Mouse (Mus musculus) stomach, embryonic 16.5 days (tissue): ENCODE measurements around the gene Naaladl2. TPM values are rescaled to one million over a fixed set of nuclear protein-coding genes. Genes with fewer than 3 reads are reported as not detected.

Experiments used
- ATAC-seq: fragments of 200-750 bp; cut with Nextera tagmentation; 2 replicates; pipeline ENCODE4 v1.8.0; 2017; ENCODE audit warnings: moderate number of reproducible peaks, moderate TSS enrichment; ENCODE audit not compliant: insufficient read depth, low FRiP score
- H3K27ac ChIP-seq: fragments of 300-500 bp; sonication (generic); 2 replicates; pipeline ENCODE4 v1.5.1; 2014; ENCODE audit warnings: low read length
- H3K27me3 ChIP-seq: fragments of 300-500 bp; sonication (generic); 2 replicates; pipeline ENCODE4 v1.6.1; 2014; ENCODE audit warnings: low read length, control low read depth, mixed read lengths; ENCODE audit not compliant: control insufficient read depth, insufficient read depth
- H3K36me3 ChIP-seq: fragments of 300-500 bp; sonication (generic); 2 replicates; pipeline ENCODE4 v1.6.1; 2014; ENCODE audit warnings: low read length; ENCODE audit not compliant: control insufficient read depth, insufficient read depth
- H3K4me1 ChIP-seq: fragments of 300-500 bp; sonication (generic); 2 replicates; pipeline ENCODE4 v1.6.1; 2014; ENCODE audit warnings: low read length, control low read depth, mixed read lengths; ENCODE audit not compliant: control insufficient read depth, insufficient read depth
- H3K4me2 ChIP-seq: fragments of 300-500 bp; sonication (generic); 2 replicates; pipeline ENCODE4 v1.6.1; 2014; ENCODE audit warnings: low read depth, low read length, mixed read lengths
- H3K4me3 ChIP-seq: fragments of 300-500 bp; sonication (generic); replicated peaks from 2 replicates; pipeline ENCODE4 v1.5.1; 2014; ENCODE audit warnings: mild to moderate bottlenecking, low read length
- H3K9ac ChIP-seq: fragments of 300-500 bp; sonication (generic); 2 replicates; pipeline ENCODE4 v1.6.1; 2014; ENCODE audit warnings: low read length
- H3K9me3 ChIP-seq: fragments of 300-500 bp; sonication (generic); replicated peaks from 2 replicates; pipeline ENCODE4 v1.6.1; 2016; ENCODE audit warnings: low read length, control low read depth; ENCODE audit not compliant: control insufficient read depth
- WGBS: fragments of 180-500 bp; shearing (Covaris S2); extraction: QIAGEN DNeasy Blood & Tissue Kit; methylation state at CpG from one replicate; pipeline ENCODE4 v1.1.7; 2014; 5-methylcytosine and 5-hydroxymethylcytosine counted together
- polyA plus RNA-seq: library from polyadenylated mRNA; unstranded; fragments of >200 nt; fragmentation: Nextera tagmentation; extraction: Ambion mirVana; gene quantifications from 2 replicates; pipeline ENCODE4 v1.2.1, GENCODE M21; 2015

Gene Naaladl2
- polyA plus RNA-seq, 1 experiment from 2014 or later: 4.6 TPM

- no peak for ATAC-seq
- no peaks in the 10 kb centered on the region for H3K4me1 ChIP-seq
- no peak overlapping the region for H3K9ac ChIP-seq
- H3K27ac ChIP-seq: no peak overlapping the region
- no peak overlapping the region for H3K4me2 ChIP-seq
- no peak overlapping the region for H3K4me3 ChIP-seq
- H3K27me3 ChIP-seq: no peaks in the 10 kb centered on the region
- H3K36me3 ChIP-seq: no peaks in the 10 kb centered on the region
- 70% methylated on average over 2 of the region's 2 CpGs for WGBS
- H3K9me3 ChIP-seq: no peaks in the 10 kb centered on the region
Measured at GRCm38 (mm10) chr3:24552631-24553030, 591.4 kb downstream of the Naaladl2 start.

DNA sequence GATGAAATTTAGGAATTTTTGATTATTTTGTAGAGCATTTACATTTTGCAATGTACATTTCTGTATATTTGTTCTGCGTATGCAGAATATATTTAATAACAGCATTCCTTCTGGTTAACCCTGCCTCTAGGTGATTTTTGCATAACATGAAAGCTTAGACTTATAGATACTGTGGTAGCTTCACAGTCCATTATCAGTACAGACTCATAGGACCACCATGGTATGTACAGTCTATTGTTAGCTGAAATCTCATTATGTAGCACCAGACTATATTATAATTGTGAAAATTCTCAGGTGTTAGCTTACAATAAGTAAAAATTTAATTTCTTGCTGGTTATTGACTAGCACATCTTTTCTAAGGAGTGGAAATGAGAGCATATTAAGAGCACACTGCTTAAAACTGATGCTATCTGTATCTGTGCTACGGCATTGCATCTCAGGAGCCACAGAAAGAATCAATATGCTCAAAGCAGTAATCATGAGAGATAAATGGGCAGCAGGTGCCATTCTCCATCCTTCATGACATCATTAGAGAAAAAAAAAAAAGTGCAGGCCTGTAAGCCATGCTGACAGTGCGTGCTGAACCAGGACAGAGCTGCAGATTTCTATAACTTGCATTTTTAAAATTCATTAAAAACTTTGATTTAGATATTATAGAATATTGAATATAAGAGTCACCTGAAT, 610.1 kb downstream of the Naaladl2 start:
- no peak for ATAC-seq
- Histone ChIP-seq H3K4me2 (no peak overlapping the region), H3K4me1 (no peaks in the 10 kb centered on the region), H3K9me3 (no peaks in the 10 kb centered on the region), H3K4me3 (no peak overlapping the region), H3K27me3 (no peaks in the 10 kb centered on the region), H3K36me3 (no peaks in the 10 kb centered on the region), H3K9ac (no peak overlapping the region), H3K27ac (no peak overlapping the region)
- 89% methylated on average over 3 of the region's 3 CpGs for WGBS

- no peak overlapping the region for H3K4me2 ChIP-seq
- H3K9me3 ChIP-seq: no peaks in the 10 kb centered on the region
- H3K4me3 ChIP-seq: no peak overlapping the region
- 33% methylated on average over 1 of the region's 1 CpGs for WGBS
- H3K27ac ChIP-seq: no peak overlapping the region
- ATAC-seq: no peak
- no peaks in the 10 kb centered on the region for H3K36me3 ChIP-seq
- no peaks in the 10 kb centered on the region for H3K27me3 ChIP-seq
- no peak overlapping the region for H3K9ac ChIP-seq
- H3K4me1 ChIP-seq: no peaks in the 10 kb centered on the region
Measured at GRCm38 (mm10) chr3:24514918-24515317, 629.1 kb downstream of the Naaladl2 start.

DNA sequence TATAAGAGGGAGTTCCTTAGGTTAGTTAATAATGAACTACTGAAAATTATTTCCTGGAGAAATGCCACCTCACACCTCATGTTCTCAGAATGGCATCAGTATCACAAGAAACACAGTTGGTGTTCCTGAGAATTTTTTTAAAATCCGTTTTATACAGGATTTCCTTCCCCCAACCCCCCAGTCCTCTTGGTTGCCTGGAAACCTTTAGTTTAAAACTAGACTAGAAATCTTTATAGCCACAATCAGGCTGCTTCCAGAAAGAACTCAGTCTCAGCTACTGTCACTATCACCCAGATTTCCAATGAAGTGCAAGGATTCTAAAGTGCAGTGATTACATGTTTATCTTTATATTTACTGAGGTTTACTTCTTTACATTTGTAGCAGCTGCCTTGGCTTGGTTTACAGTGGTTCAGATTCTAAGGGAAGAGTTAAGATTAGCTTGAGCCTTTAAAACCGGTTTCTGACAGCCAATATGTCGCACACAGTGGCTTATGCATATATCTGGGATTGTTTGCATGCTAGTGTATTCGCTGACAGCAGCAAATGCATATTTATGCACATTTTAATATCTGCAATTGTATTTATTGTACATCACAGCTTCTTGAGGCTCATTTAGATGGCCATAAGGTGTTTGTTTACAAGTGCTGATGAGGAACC, 657.5 kb downstream of the Naaladl2 start:
- Histone ChIP-seq H3K36me3 (no peaks in the 10 kb centered on the region), H3K9me3 (no peaks in the 10 kb centered on the region), H3K9ac (no peak overlapping the region), H3K4me2 (no peak overlapping the region), H3K27ac (no peak overlapping the region), H3K4me1 (no peaks in the 10 kb centered on the region; the same call in 1 of the 2 replicates), H3K4me3 (no peak overlapping the region), H3K27me3 (no peaks in the 10 kb centered on the region)
- WGBS: 48% methylated on average over 4 of the region's 4 CpGs
- ATAC-seq: no peak

DNA sequence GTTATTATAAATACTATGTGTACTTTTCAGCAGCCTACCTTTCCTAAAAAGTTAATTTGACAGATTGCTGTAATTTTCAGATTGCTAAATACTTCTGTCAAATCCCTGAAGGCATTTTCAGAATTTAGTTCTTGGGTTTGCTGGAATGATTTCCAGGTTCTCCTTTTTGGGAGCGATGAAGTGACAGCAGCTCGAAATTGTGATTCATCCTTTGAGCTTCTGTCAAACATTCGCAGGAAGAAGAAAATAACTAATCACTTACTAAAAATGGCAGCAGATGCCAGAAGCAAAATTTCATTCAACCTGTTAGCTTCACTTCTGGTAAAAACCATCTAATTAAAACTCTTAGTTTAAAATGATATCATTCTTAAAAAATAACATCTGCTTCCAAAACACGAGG, 680.1 kb downstream of the Naaladl2 start:
- Histone ChIP-seq H3K9me3 (no peaks in the 10 kb centered on the region; the same call in 1 of the 2 replicates), H3K27ac (no peak overlapping the region), H3K4me1 (no peaks in the 10 kb centered on the region), H3K4me2 (no peak overlapping the region), H3K9ac (no peak overlapping the region), H3K4me3 (no peak overlapping the region), H3K27me3 (no peaks in the 10 kb centered on the region), H3K36me3 (no peaks in the 10 kb centered on the region)
- ATAC-seq: no peak
- WGBS: 80% methylated on average over 4 of the region's 4 CpGs

DNA sequence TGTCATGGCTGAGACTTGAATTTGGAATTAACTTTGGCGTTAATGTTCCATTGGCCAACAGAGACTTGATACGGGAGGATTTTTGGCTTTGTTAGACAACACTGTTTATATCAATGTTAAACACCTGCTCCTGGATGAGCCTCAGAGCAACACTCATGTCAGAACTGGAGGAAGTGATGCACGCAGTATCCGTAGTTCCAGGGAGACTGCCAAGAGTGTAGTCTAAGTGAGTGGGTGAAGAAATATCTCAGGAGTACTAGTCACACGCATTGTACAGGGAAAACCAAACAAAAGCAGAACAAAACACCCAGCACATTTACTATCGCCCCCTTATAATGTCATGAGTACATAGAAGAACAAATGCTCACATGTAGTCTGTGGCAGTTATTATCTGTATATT, 703.4 kb downstream of the Naaladl2 start:
- H3K4me3 ChIP-seq: no peak overlapping the region
- no peaks in the 10 kb centered on the region for H3K36me3 ChIP-seq
- WGBS: 70% methylated on average over 6 of the region's 6 CpGs
- no peak overlapping the region for H3K9ac ChIP-seq
- H3K4me1 ChIP-seq: no peaks in the 10 kb centered on the region
- H3K27me3 ChIP-seq: no peaks in the 10 kb centered on the region
- H3K27ac ChIP-seq: no peak overlapping the region
- ATAC-seq: no peak
- no peaks in the 10 kb centered on the region for H3K9me3 ChIP-seq
- H3K4me2 ChIP-seq: no peak overlapping the region

GRCm38 (mm10) chr3:24432761-24433160, 711.3 kb downstream of the Naaladl2 start:
- Histone ChIP-seq H3K4me3 (no peak overlapping the region), H3K9me3 (no peaks in the 10 kb centered on the region), H3K9ac (no peak overlapping the region), H3K36me3 (no peaks in the 10 kb centered on the region), H3K27ac (no peak overlapping the region), H3K4me2 (no peak overlapping the region), H3K27me3 (no peaks in the 10 kb centered on the region), H3K4me1 (no peaks in the 10 kb centered on the region)
- ATAC-seq: no peak
- 67% methylated on average over 3 of the region's 3 CpGs for WGBS

- Histone ChIP-seq H3K9me3 (no peaks in the 10 kb centered on the region), H3K36me3 (no peaks in the 10 kb centered on the region), H3K9ac (no peak overlapping the region), H3K27me3 (no peaks in the 10 kb centered on the region), H3K4me3 (no peak overlapping the region), H3K27ac (no peak overlapping the region), H3K4me2 (no peak overlapping the region), H3K4me1 (no peaks in the 10 kb centered on the region)
- no peak for ATAC-seq
Measured at GRCm38 (mm10) chr3:24391737-24392136, 752.3 kb downstream of the Naaladl2 start.

GRCm38 (mm10) chr3:24391311-24391710, 752.8 kb downstream of the Naaladl2 start:
- Histone ChIP-seq H3K27ac (no peak overlapping the region), H3K9me3 (no peaks in the 10 kb centered on the region), H3K4me1 (no peaks in the 10 kb centered on the region), H3K9ac (no peak overlapping the region), H3K36me3 (no peaks in the 10 kb centered on the region), H3K4me3 (no peak overlapping the region), H3K4me2 (no peak overlapping the region), H3K27me3 (no peaks in the 10 kb centered on the region)
- no peak for ATAC-seq
- WGBS: 52% methylated on average over 1 of the region's 1 CpGs
